Mouse (Mus musculus) hindbrain, embryonic 11.5 days (tissue): Measurements from ENCODE around the gene Gale. TPM values are rescaled to one million over a fixed set of nuclear protein-coding genes. Genes with fewer than 3 reads are reported as not detected.

Experiments
- ATAC-seq: fragments of 200-750 bp; cut with Nextera tagmentation; 2 replicates; pipeline ENCODE4 v1.8.0; 2017; ENCODE audit warnings: mild to moderate bottlenecking, moderate TSS enrichment, moderate library complexity; ENCODE audit not compliant: low FRiP score
- DNase-seq: peaks from one replicate; pipeline ENCODE4 v3.0.0-alpha.2; 2015; ENCODE audit warnings: low spot score
- H3K27ac ChIP-seq: fragments of 300-500 bp; sonication (generic); 2 replicates; pipeline ENCODE4 v1.5.1; 2014; ENCODE audit warnings: mild to moderate bottlenecking, low read depth, low read length
- H3K27me3 ChIP-seq: fragments of 300-500 bp; sonication (generic); 2 replicates; pipeline ENCODE4 v1.6.1; 2014; ENCODE audit warnings: mild to moderate bottlenecking, low read length, moderate library complexity, mixed read lengths; ENCODE audit not compliant: control insufficient read depth, insufficient read depth
- H3K36me3 ChIP-seq: fragments of 300-500 bp; sonication (generic); 2 replicates; pipeline ENCODE4 v1.6.1; 2014; ENCODE audit warnings: mild to moderate bottlenecking, low read length, moderate library complexity, mixed read lengths; ENCODE audit not compliant: control insufficient read depth, insufficient read depth
- H3K4me1 ChIP-seq: fragments of 300-500 bp; sonication (generic); replicated peaks from 2 replicates; pipeline ENCODE4 v1.6.1; 2014; ENCODE audit warnings: low read length, mixed read lengths; ENCODE audit not compliant: control insufficient read depth, insufficient read depth
- H3K4me2 ChIP-seq: fragments of 300-500 bp; sonication (generic); replicated peaks from 2 replicates; pipeline ENCODE4 v1.6.1; 2014; ENCODE audit warnings: mild to moderate bottlenecking, low read depth, low read length
- H3K4me3 ChIP-seq: fragments of 300-500 bp; sonication (generic); 2 replicates; pipeline ENCODE4 v1.5.1; 2014; ENCODE audit warnings: low read depth, low read length
- H3K9ac ChIP-seq: fragments of 300-500 bp; sonication (generic); 2 replicates; pipeline ENCODE4 v1.6.1; 2014; ENCODE audit warnings: low read depth, low read length
- H3K9me3 ChIP-seq: fragments of 300-500 bp; sonication (generic); 2 replicates; pipeline ENCODE4 v1.6.1; 2016; ENCODE audit warnings: low read length; ENCODE audit not compliant: control insufficient read depth
- WGBS: fragments of 180-500 bp; shearing (Covaris S2); extraction: QIAGEN DNeasy Blood & Tissue Kit; methylation state at CpG from one replicate; pipeline ENCODE4 v1.1.7; 2014; 5-methylcytosine and 5-hydroxymethylcytosine counted together
- polyA plus RNA-seq: library from polyadenylated mRNA; unstranded; fragments of >200 nt; fragmentation: Nextera tagmentation; extraction: Ambion mirVana; gene quantifications from 2 replicates; pipeline ENCODE4 v1.2.1, GENCODE M21; 2014

Gale gene
- 27.9 and 28.1 TPM in 2 replicates for polyA plus RNA-seq

DNA sequence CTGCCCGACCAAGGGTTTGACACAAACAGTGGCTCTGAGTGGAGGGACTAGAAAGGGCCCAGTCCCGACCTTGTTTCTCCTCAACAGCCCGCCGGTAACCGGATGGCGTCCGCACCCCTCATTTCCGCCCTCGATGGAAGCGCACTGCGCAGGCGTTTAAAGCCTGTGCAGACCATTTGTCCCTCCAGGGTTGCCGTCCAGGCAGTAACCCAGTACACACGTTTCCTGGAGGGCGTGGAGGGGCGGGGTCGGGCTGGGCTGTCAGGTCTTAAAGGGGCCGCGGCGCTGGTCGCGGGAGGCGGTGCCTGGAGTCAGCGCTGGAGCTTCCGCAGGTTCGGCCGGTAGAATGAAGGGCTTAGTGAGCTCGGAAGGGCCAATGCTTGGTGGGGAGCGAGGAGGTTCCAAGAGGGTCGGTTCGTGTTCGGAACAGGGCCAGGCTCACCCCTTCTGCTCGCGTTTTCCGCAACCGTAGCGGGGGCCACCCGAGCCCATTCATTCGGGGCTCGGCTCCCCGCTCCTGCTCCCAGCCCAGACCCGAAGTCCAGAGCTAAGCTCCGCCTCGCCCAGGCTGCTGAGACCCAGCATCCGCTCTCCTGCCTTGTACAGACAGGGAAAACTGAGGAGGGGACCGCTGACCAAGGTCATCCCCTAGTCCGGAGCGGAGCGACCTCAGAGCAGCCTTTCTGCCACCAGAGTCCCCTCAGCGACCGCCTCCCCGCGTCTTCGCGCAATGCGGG lies at the start of gene Gale:
TSS of gene Gale (plus strand) at position 271 of the 737 bp plus-strand sequence.
- DNase-seq (peak; percentile 97), ATAC-seq (peak; percentile 90)
- Histone ChIP-seq H3K27me3 (no peaks in the 10 kb centered on the region), H3K36me3 (peaks cover 12% of the 10 kb centered on the region), H3K9me3 (no peaks in the 10 kb centered on the region), H3K4me3 (peak within 1 kb of the TSS; percentile 73), H3K4me1 (peaks cover 3% of the 10 kb centered on the region; the same call in 1 of the 2 replicates), H3K9ac (peak within 1 kb of the TSS; percentile 89), H3K4me2 (peak within 1 kb of the TSS; percentile 94), H3K27ac (peak within 1 kb of the TSS; percentile 70)
- under 1% methylated on average over 56 of the region's 56 CpGs for WGBS

DNA sequence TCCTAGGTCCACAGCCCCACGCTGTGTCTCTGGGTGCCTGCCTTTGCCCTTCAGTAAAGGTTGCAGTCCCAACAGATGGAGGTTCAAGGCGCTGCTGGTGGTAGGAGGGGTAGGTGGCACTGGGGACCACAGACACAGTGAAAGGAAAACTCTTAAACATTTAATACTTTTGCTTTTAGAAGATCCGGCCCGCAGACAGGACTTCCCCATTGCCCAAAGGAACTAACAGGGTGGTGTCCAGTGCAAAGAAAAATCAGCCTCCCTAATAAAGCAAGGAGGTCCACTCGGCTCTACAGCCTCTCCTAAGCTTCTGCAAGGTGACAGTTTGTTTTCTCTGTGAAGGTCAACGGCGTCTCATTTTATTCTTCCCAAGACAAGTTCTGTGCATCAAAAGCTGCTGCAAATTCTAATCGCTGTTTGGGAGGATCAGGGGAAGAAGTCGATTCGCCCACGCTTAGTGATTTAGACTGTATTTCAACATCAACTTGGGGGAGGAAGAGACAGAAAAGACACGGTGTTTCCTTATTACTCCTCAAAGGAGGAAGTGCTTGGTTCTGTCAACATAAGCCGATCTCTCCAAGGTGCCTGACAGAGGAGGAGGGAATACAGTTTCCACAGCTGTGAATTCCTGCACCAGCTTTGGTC lies 44.8 kb upstream of the Gale start:
- DNase-seq (no peak), ATAC-seq (no peak)
- Histone ChIP-seq H3K27me3 (no peaks in the 10 kb centered on the region), H3K36me3 (no peaks in the 10 kb centered on the region), H3K9me3 (no peaks in the 10 kb centered on the region), H3K9ac (no peak overlapping the region), H3K27ac (no peak overlapping the region), H3K4me1 (0 out of 2 replicates have a peak, but pooled peaks cover 3% of the 10 kb centered on the region), H3K4me2 (no peak overlapping the region), H3K4me3 (no peak overlapping the region)
- 92% methylated on average over 13 of the region's 13 CpGs for WGBS

DNA sequence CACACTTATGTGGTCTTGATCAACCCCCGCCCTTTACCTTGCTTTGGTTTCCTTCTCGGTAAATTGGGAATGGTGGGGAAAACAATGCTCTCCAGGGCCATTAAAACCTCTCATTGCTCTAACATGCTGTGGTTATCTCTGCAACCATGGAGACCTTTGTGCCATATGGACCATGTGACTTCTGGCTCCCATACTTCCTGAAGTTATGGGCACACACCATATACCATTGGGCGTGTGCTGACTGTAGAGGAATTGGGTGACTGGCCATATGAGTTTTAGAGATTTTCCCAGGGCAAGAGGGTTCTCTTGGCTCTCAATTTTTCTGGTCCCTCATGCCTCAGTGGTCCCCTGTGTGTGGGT lies 44.3 kb upstream of the Gale start:
- 0 out of 2 replicates have a peak, but pooled peaks cover 3% of the 10 kb centered on the region for H3K4me1 ChIP-seq
- no peak overlapping the region for H3K4me2 ChIP-seq
- H3K27me3 ChIP-seq: no peaks in the 10 kb centered on the region
- no peak overlapping the region for H3K27ac ChIP-seq
- no peaks in the 10 kb centered on the region for H3K36me3 ChIP-seq
- ATAC-seq (no peak), DNase-seq (no peak)
- 97% methylated on average over 3 of the region's 3 CpGs for WGBS
- H3K4me3 ChIP-seq: no peak overlapping the region
- H3K9ac ChIP-seq: no peak overlapping the region
- H3K9me3 ChIP-seq: no peaks in the 10 kb centered on the region

DNA sequence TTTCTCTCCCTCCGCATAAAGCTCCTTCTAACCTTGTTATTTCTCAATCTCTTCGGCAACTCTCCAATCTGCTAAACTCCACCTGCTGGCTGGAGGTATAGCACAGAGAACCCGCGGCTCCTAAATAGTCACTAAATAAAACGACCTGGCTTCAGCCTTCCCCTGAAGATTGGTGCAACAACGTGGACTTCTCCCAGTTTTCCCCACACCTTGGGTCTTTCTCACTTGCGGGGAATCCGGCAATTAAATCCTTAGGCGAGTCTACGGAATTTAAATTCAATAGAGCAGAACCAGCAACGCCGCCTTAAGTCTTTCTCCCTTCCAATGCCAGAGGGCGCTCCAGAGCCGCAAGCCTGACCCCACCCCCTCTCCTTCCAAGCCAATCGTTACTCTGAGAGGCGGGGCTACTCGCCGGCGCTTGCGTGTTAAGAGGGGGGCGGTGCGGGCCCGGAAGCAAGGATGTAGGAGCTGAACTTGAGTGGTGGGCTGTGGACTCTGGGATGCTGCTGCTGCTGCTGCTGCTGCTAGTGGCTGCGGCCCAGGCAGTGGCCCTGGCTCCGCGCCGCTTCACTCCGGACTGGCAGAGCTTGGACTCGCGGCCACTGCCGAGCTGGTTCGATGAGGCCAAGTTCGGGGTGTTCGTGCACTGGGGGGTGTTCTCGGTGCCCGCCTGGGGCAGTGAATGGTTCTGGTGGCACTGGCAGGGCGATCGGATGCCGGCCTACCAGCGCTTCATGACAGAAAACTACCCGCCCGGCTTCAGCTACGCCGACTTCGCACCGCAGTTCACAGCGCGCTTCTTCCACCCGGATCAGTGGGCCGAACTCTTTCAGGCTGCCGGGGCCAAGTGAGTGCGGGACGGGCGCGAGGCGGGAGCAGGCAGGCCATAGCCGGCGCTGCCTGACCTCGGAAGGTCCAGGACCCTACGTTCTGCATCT lies 43.0 kb upstream of the Gale start, which contains the start of gene Fuca1:
TSS of gene Fuca1 (plus strand) at position 432 of the 938 bp plus-strand sequence.
- DNase-seq: peak; percentile 99
- peak within 1 kb of the TSS; percentile 84 for H3K4me3 ChIP-seq
- ATAC-seq: peak; percentile 96
- H3K9me3 ChIP-seq: no peaks in the 10 kb centered on the region
- peak within 1 kb of the TSS; percentile 72; the same call in 1 of the 2 replicates for H3K27ac ChIP-seq
- peak within 1 kb of the TSS; percentile 75 for H3K9ac ChIP-seq
- WGBS: 2% methylated on average over 59 of the region's 60 CpGs
- H3K36me3 ChIP-seq: no peaks in the 10 kb centered on the region
- H3K4me1 ChIP-seq: 0 out of 2 replicates have a peak, but pooled peaks cover 3% of the 10 kb centered on the region
- peak within 1 kb of the TSS; percentile 94 for H3K4me2 ChIP-seq
- H3K27me3 ChIP-seq: no peaks in the 10 kb centered on the region

DNA sequence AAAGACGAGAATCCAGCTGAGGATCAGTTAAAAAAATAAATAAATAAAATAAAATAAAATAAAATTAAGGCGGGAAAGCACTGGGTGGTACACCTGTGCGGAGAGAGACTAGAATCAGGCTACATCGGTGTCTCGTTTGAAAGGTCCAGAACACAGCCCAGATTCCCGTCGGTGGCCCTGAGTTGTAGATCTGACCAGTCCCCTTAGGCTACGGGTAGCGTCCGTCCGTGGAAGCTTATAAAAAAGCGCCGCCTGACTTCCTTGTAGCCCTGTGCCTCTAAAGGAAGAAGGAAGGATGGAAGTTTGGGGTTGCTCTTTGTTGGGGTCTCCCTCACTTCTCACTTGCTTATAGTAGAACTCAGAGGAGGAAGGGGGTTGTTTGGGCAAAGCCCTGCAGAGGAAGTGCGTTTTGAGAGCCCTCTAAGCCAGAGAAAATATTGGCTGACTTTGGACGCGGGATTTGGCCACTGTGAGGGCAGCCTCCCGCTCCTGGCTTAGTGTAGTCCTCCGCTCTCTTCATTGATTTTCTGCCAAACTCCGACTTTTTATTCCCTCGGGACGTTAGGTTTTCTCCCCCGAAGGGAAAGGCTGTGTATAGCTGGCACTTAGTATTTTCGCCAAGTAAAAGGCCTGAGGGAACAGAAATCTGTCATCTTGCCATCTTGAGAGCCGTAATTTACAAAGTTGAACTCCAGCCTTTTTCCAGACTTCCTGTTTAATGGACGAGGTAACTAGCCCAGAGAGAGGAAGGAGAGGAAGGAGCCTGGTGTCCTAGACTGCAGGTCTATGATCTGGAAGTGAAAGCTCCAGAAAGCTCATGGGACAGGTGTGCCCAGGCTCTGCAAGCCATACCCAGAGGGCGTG lies 42.0 kb upstream of the Gale start:
- WGBS: 9% methylated on average over 26 of the region's 26 CpGs
- H3K4me2 ChIP-seq: peak overlapping the region; percentile 94
- no peak overlapping the region; the same call in 1 of the 2 replicates for H3K27ac ChIP-seq
- peak overlapping the region; percentile 75 for H3K9ac ChIP-seq
- H3K4me1 ChIP-seq: 0 out of 2 replicates have a peak, but pooled peaks cover 3% of the 10 kb centered on the region
- H3K27me3 ChIP-seq: no peaks in the 10 kb centered on the region
- peak overlapping the region; percentile 84 for H3K4me3 ChIP-seq
- ATAC-seq: peak; percentile 47
- no peaks in the 10 kb centered on the region for H3K9me3 ChIP-seq
- H3K36me3 ChIP-seq: no peaks in the 10 kb centered on the region
- peak; percentile 49 for DNase-seq

DNA sequence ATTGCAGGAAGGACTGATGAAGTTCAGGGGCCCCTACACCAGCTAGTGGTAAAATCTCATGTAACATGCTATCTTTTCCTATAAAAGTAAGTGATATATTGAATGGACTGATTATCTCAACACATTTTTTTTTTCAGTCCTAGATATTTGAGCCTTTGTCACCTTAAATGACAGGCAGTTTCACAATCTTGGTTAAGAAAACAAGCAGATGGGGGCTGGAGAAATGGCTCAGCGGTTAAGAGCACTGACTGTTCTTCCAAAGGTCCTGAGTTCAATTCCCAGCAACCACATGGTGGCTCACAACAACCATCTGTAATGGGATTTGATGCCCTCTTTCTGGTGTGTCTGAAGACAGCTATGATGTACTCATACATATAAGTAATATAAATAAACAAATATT lies 41.3 kb upstream of the Gale start:
- no peaks in the 10 kb centered on the region for H3K27me3 ChIP-seq
- no peak for DNase-seq
- no peak overlapping the region for H3K4me3 ChIP-seq
- no peak overlapping the region for H3K9ac ChIP-seq
- peak overlapping the region; percentile 94 for H3K4me2 ChIP-seq
- ATAC-seq: no peak
- no peaks in the 10 kb centered on the region for H3K9me3 ChIP-seq
- no peak overlapping the region for H3K27ac ChIP-seq
- H3K4me1 ChIP-seq: 0 out of 2 replicates have a peak, but pooled peaks cover 3% of the 10 kb centered on the region
- no peaks in the 10 kb centered on the region for H3K36me3 ChIP-seq
- WGBS: 89% methylated on average over 1 of the region's 1 CpGs

DNA sequence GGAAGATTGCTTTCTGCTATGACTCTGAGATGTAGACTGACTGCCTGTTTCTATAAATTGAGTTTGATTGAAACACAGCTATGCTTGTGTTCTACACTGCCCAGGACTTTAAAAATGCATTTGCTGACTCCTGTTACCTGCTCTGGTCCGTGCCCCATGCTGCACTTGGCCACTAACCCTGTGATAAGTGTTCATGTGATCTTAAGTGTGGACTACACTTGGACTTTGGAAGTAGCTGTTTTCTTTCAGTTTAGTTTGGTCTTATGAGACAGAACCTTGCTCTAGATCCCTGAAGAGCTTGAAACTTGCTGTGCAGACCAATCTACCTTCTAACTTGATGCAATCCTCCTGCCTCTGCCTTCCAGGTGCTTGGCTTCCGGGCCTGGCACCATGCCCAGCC lies 39.1 kb upstream of the Gale start:
- Histone ChIP-seq H3K27me3 (no peaks in the 10 kb centered on the region), H3K36me3 (no peaks in the 10 kb centered on the region)
- WGBS: 75% methylated on average over 2 of the region's 2 CpGs

More for the DNA sequence above, 39.1 kb upstream of the Gale start:
- DNase-seq (no peak), ATAC-seq (no peak)
- H3K4me1 ChIP-seq: 0 out of 2 replicates have a peak, but pooled peaks cover 3% of the 10 kb centered on the region
- H3K4me2 ChIP-seq: no peak overlapping the region
- H3K4me3 ChIP-seq: no peak overlapping the region
- H3K9me3 ChIP-seq: no peaks in the 10 kb centered on the region
- H3K27ac ChIP-seq: no peak overlapping the region
- H3K9ac ChIP-seq: no peak overlapping the region
